Mouse (Mus musculus): ENCODE data around the gene Dppa2. TPM values are rescaled to one million over a fixed set of nuclear protein-coding genes. Genes with fewer than 3 reads are reported as not detected.

Gene Dppa2
- not detected in 2 replicates for polyA plus RNA-seq (2014; fragmentation: Nextera tagmentation; extraction: Ambion mirVana)

- Histone ChIP-seq H3K36me3 (ENCODE audit: control insufficient read depth, insufficient read depth, low read length) (no peaks in the 10 kb centered on the region), H3K4me2 (ENCODE audit: low read length) (no peak within 1 kb of the TSS), H3K27me3 (ENCODE audit: control insufficient read depth, insufficient read depth, low read length) (no peaks in the 10 kb centered on the region), H3K4me3 (ENCODE audit: control insufficient read depth in 1 of 2, insufficient read depth in 1 of 2, low read depth in 1 of 2, low read length in 2 of 2) (no peak within 1 kb of the TSS), H3K9ac (ENCODE audit: low read length) (no peak within 1 kb of the TSS), H3K4me1 (ENCODE audit: control insufficient read depth in 2 of 2, insufficient read depth in 2 of 2, low read length in 2 of 2) (no peaks in the 10 kb centered on the region; a peak in 1 of 4 replicates), H3K27ac (replicated peaks in 1 of 2; ENCODE audit: control insufficient read depth in 1 of 2, insufficient read depth in 1 of 2, low read depth in 2 of 2, low read length in 2 of 2) (no peak within 1 kb of the TSS), H3K9me3 (ENCODE audit: control insufficient read depth, low read length) (no peaks in the 10 kb centered on the region)
- ATAC-seq (ENCODE audit: insufficient number of reproducible peaks, insufficient read depth, low FRiP score, low read depth) = no peak
- 83% methylated on average over 7 of the region's 7 CpGs for WGBS
These were observed at the start of gene Dppa2 for GRCm38 (mm10) chr16:48303509-48303908. Gene Dppa2, plus strand, starts transcription at chr16:48303908.

- Histone ChIP-seq H3K4me3 (ENCODE audit: control insufficient read depth in 1 of 2, insufficient read depth in 1 of 2, low read depth in 1 of 2, low read length in 2 of 2) (no peak overlapping the region), H3K27me3 (ENCODE audit: control insufficient read depth, insufficient read depth, low read length) (no peaks in the 10 kb centered on the region), H3K4me2 (ENCODE audit: low read length) (no peak overlapping the region), H3K27ac (replicated peaks in 1 of 2; ENCODE audit: control insufficient read depth in 1 of 2, insufficient read depth in 1 of 2, low read depth in 2 of 2, low read length in 2 of 2) (no peak overlapping the region), H3K36me3 (ENCODE audit: control insufficient read depth, insufficient read depth, low read length) (no peaks in the 10 kb centered on the region), H3K4me1 (ENCODE audit: control insufficient read depth in 2 of 2, insufficient read depth in 2 of 2, low read length in 2 of 2) (peaks cover 0 to 4% of the 10 kb centered on the region in 2 experiments; a peak in 1 of 4 replicates), H3K9me3 (ENCODE audit: control insufficient read depth, low read length) (peaks cover 6% of the 10 kb centered on the region; the same call in 1 of the 2 replicates), H3K9ac (ENCODE audit: low read length) (no peak overlapping the region)
- ATAC-seq (ENCODE audit: insufficient number of reproducible peaks, insufficient read depth, low FRiP score, low read depth) = no peak
- 81% methylated on average over 5 of the region's 5 CpGs for WGBS
These were observed 49.1 kb upstream of the Dppa2 start for GRCm38 (mm10) chr16:48254584-48254983.

- 91% methylated on average over 4 of the region's 4 CpGs for WGBS
These were observed 44.2 kb upstream of the Dppa2 start for GRCm38 (mm10) chr16:48259519-48259918.

GRCm38 (mm10) chr16:48262901-48263300 lies 40.8 kb upstream of the Dppa2 start:
- WGBS = 83% methylated on average over 1 of the region's 1 CpGs
- Histone ChIP-seq H3K4me3 (ENCODE audit: control insufficient read depth in 1 of 2, insufficient read depth in 1 of 2, low read depth in 1 of 2, low read length in 2 of 2) (no peak overlapping the region), H3K27ac (replicated peaks in 1 of 2; ENCODE audit: control insufficient read depth in 1 of 2, insufficient read depth in 1 of 2, low read depth in 2 of 2, low read length in 2 of 2) (no peak overlapping the region), H3K27me3 (ENCODE audit: control insufficient read depth, insufficient read depth, low read length) (no peaks in the 10 kb centered on the region), H3K9ac (ENCODE audit: low read length) (no peak overlapping the region), H3K36me3 (ENCODE audit: control insufficient read depth, insufficient read depth, low read length) (no peaks in the 10 kb centered on the region), H3K9me3 (ENCODE audit: control insufficient read depth, low read length) (no peaks in the 10 kb centered on the region), H3K4me1 (ENCODE audit: control insufficient read depth in 2 of 2, insufficient read depth in 2 of 2, low read length in 2 of 2) (no peaks in the 10 kb centered on the region), H3K4me2 (ENCODE audit: low read length) (no peak overlapping the region)
- ATAC-seq (ENCODE audit: insufficient number of reproducible peaks, insufficient read depth, low FRiP score, low read depth) = no peak

More at GRCm38 (mm10) chr16:48259519-48259918, 44.2 kb upstream of the Dppa2 start:
- no peak overlapping the region for H3K4me3 ChIP-seq (ENCODE audit: control insufficient read depth in 1 of 2, insufficient read depth in 1 of 2, low read depth in 1 of 2, low read length in 2 of 2)
- no peaks in the 10 kb centered on the region for H3K27me3 ChIP-seq (ENCODE audit: control insufficient read depth, insufficient read depth, low read length)
- no peak for ATAC-seq (ENCODE audit: insufficient number of reproducible peaks, insufficient read depth, low FRiP score, low read depth)
- no peak overlapping the region for H3K4me2 ChIP-seq (ENCODE audit: low read length)
- H3K9me3 ChIP-seq (ENCODE audit: control insufficient read depth, low read length) = peaks cover 6% of the 10 kb centered on the region; the same call in 1 of the 2 replicates
- no peaks in the 10 kb centered on the region for H3K4me1 ChIP-seq (ENCODE audit: control insufficient read depth in 2 of 2, insufficient read depth in 2 of 2, low read length in 2 of 2)
- H3K36me3 ChIP-seq (ENCODE audit: control insufficient read depth, insufficient read depth, low read length) = no peaks in the 10 kb centered on the region
- no peak overlapping the region for H3K27ac ChIP-seq (replicated peaks in 1 of 2; ENCODE audit: control insufficient read depth in 1 of 2, insufficient read depth in 1 of 2, low read depth in 2 of 2, low read length in 2 of 2)
- no peak overlapping the region for H3K9ac ChIP-seq (ENCODE audit: low read length)

DNA sequence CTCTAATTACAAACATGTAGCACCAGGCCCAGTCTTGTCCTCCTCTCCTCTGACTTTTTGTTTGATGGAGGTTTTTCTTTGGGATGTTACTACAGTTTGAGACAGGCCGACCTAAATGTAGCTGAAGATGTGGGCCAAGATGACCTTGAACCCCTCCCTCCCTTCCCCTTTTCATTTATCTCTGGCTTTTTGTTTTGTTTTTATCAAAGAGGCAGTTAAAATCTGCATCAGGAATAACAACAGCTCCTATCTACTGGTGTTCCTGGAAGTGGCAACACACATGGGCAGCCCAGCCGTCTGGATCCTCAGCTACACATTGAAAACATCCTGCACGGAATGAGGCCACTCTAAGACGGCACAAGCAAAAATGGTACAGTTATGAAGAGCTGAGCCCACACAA lies 37.9 kb upstream of the Dppa2 start:
- Histone ChIP-seq H3K4me2 (ENCODE audit: low read length) (no peak overlapping the region), H3K4me3 (ENCODE audit: control insufficient read depth in 1 of 2, insufficient read depth in 1 of 2, low read depth in 1 of 2, low read length in 2 of 2) (no peak overlapping the region), H3K27me3 (ENCODE audit: control insufficient read depth, insufficient read depth, low read length) (no peaks in the 10 kb centered on the region), H3K9ac (ENCODE audit: low read length) (no peak overlapping the region), H3K27ac (replicated peaks in 1 of 2; ENCODE audit: control insufficient read depth in 1 of 2, insufficient read depth in 1 of 2, low read depth in 2 of 2, low read length in 2 of 2) (no peak overlapping the region), H3K9me3 (ENCODE audit: control insufficient read depth, low read length) (no peaks in the 10 kb centered on the region), H3K4me1 (ENCODE audit: control insufficient read depth in 2 of 2, insufficient read depth in 2 of 2, low read length in 2 of 2) (no peaks in the 10 kb centered on the region), H3K36me3 (ENCODE audit: control insufficient read depth, insufficient read depth, low read length) (no peaks in the 10 kb centered on the region)
- ATAC-seq (ENCODE audit: insufficient number of reproducible peaks, insufficient read depth, low FRiP score, low read depth) = no peak
- WGBS = 58% methylated on average over 4 of the region's 4 CpGs

GRCm38 (mm10) chr16:48276940-48277339 lies 26.8 kb upstream of the Dppa2 start:
- no peaks in the 10 kb centered on the region for H3K9me3 ChIP-seq (ENCODE audit: control insufficient read depth, low read length)

GRCm38 (mm10) chr16:48280883-48281282 lies 22.8 kb upstream of the Dppa2 start:
- Histone ChIP-seq H3K27ac (replicated peaks in 1 of 2; ENCODE audit: control insufficient read depth in 1 of 2, insufficient read depth in 1 of 2, low read depth in 2 of 2, low read length in 2 of 2) (no peak overlapping the region), H3K27me3 (ENCODE audit: control insufficient read depth, insufficient read depth, low read length) (no peaks in the 10 kb centered on the region), H3K9me3 (ENCODE audit: control insufficient read depth, low read length) (no peaks in the 10 kb centered on the region), H3K9ac (ENCODE audit: low read length) (no peak overlapping the region), H3K36me3 (ENCODE audit: control insufficient read depth, insufficient read depth, low read length) (no peaks in the 10 kb centered on the region), H3K4me3 (ENCODE audit: control insufficient read depth in 1 of 2, insufficient read depth in 1 of 2, low read depth in 1 of 2, low read length in 2 of 2) (no peak overlapping the region), H3K4me2 (ENCODE audit: low read length) (no peak overlapping the region), H3K4me1 (ENCODE audit: control insufficient read depth in 2 of 2, insufficient read depth in 2 of 2, low read length in 2 of 2) (no peaks in the 10 kb centered on the region)
- no peak for ATAC-seq (ENCODE audit: insufficient number of reproducible peaks, insufficient read depth, low FRiP score, low read depth)
- 82% methylated on average over 4 of the region's 4 CpGs for WGBS

More at GRCm38 (mm10) chr16:48276940-48277339, 26.8 kb upstream of the Dppa2 start:
- Histone ChIP-seq H3K36me3 (ENCODE audit: control insufficient read depth, insufficient read depth, low read length) (no peaks in the 10 kb centered on the region), H3K27me3 (ENCODE audit: control insufficient read depth, insufficient read depth, low read length) (no peaks in the 10 kb centered on the region), H3K9ac (ENCODE audit: low read length) (no peak overlapping the region), H3K27ac (replicated peaks in 1 of 2; ENCODE audit: control insufficient read depth in 1 of 2, insufficient read depth in 1 of 2, low read depth in 2 of 2, low read length in 2 of 2) (no peak overlapping the region), H3K4me3 (ENCODE audit: control insufficient read depth in 1 of 2, insufficient read depth in 1 of 2, low read depth in 1 of 2, low read length in 2 of 2) (no peak overlapping the region), H3K4me1 (ENCODE audit: control insufficient read depth in 2 of 2, insufficient read depth in 2 of 2, low read length in 2 of 2) (no peaks in the 10 kb centered on the region), H3K4me2 (ENCODE audit: low read length) (no peak overlapping the region)
- no peak for ATAC-seq (ENCODE audit: insufficient number of reproducible peaks, insufficient read depth, low FRiP score, low read depth)
- 66% methylated on average over 4 of the region's 4 CpGs for WGBS

DNA sequence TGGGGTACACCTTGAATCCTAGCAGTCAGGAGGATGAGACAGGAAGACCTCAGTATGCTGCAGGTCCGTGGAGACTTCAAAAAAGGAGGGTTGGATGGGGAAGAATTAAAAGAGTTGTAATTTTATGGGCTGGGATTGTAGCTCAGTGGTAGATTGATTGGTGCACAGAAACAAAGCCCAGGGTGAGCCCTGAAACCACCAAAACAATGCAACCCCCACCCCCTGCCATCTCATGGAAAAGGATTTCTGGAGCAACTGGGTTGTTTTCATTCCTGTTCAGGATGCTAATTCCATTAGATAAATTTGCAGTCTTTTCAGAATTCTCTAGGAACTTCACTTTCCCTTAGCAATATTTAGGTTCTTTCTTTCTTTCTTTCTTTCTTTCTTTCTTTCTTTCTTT lies 20.9 kb upstream of the Dppa2 start:
- Histone ChIP-seq H3K9me3 (ENCODE audit: control insufficient read depth, low read length) (no peaks in the 10 kb centered on the region), H3K4me2 (ENCODE audit: low read length) (no peak overlapping the region), H3K27ac (replicated peaks in 1 of 2; ENCODE audit: control insufficient read depth in 1 of 2, insufficient read depth in 1 of 2, low read depth in 2 of 2, low read length in 2 of 2) (no peak overlapping the region), H3K4me1 (ENCODE audit: control insufficient read depth in 2 of 2, insufficient read depth in 2 of 2, low read length in 2 of 2) (no peaks in the 10 kb centered on the region), H3K9ac (ENCODE audit: low read length) (no peak overlapping the region), H3K27me3 (ENCODE audit: control insufficient read depth, insufficient read depth, low read length) (no peaks in the 10 kb centered on the region), H3K36me3 (ENCODE audit: control insufficient read depth, insufficient read depth, low read length) (no peaks in the 10 kb centered on the region), H3K4me3 (ENCODE audit: control insufficient read depth in 1 of 2, insufficient read depth in 1 of 2, low read depth in 1 of 2, low read length in 2 of 2) (no peak overlapping the region)
- ATAC-seq (ENCODE audit: insufficient number of reproducible peaks, insufficient read depth, low FRiP score, low read depth) = no peak
- 48% methylated on average over 1 of the region's 1 CpGs for WGBS

All from heart, embryonic 14.5 days (tissue).